Mouse (Mus musculus): ENCODE measurements around the gene Tekt1.

DNA sequence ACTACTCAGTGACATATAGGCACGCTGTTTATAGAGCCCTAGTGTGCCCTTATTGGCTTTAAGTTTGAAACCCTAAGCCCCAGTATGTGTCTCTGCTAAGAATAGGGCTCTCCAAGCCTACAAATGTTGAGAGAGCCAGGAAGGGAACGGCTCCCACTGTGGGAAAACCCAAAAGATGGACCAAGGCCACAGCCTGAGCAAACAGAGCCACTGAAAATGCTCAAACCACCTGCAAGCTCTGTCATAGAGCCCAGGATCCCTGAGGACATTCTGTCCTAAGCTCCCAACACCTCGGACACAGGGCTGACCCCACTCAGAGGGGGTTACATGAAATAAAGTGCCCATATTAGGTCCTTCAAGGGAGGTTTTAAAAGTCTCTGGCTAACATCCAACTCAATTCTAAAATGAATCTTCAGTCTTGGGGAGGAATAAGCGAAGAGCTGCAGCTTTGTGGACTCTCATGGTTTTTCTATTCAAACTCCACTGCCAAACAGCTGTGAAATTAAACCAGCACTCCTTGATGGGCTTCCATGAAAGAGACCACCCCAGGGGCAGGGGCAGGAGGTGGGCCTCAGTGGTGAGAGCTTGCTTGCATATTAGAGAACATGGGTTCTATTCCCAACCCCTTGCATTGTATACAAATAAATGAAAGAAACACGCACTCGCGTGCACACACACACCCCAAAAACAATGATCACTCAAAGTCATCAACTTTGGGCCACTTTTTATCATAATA is 27.3 kb upstream of the Tekt1 start:
- TF ChIP-seq CTCF (IDR thresholded peaks at IDR 0.05; ENCODE audit: low read depth, low read length) (no peak), POLR2AphosphoS5 (IDR thresholded peaks at IDR 0.05; ENCODE audit: insufficient replicate concordance, low read depth, low read length) (no peak), TAL1 (conservative IDR thresholded peaks at IDR 0.05; ENCODE audit: low read depth, low read length) (no peak), GATA1 (IDR thresholded peaks at IDR 0.05; ENCODE audit: borderline replicate concordance, low read length) (no peak)

Data from G1E (cell line).